Mouse (Mus musculus) adrenal gland, postnatal 10 days (tissue): Measurements from ENCODE around the gene Rhobtb1. TPM values are rescaled to one million over a fixed set of nuclear protein-coding genes. Genes with fewer than 3 reads are reported as not detected.

Source experiments
- DNase-seq: peaks from one replicate; pipeline ENCODE4 v3.0.0; 2021; ENCODE audit warnings: mixed read lengths
- long read RNA-seq, 2 experiments: library from polyadenylated mRNA; stranded (forward); transcript quantifications; one replicate each; pipeline ENCODE4 v2.0.0; 2021
- total RNA-seq, 2 experiments: library from RNA; stranded (reverse); gene quantifications; 2 replicates each; pipeline ENCODE4 v1.2.3; 2021

Gene Rhobtb1
- 10 to 100 TPM; 22.3 to 25.6 TPM for total RNA-seq
- long read RNA-seq, experiment 1, full-length matches to known transcripts, result 3 of 14 reads
- long read RNA-seq, experiment 1, partial matches to known transcripts, result 8 of 14 reads
- long read RNA-seq, experiment 1, other reads (novel, unspliced or antisense), result 3 of 14 reads
- long read RNA-seq, experiment 2, full-length matches to known transcripts, result 1 of 5 reads
- long read RNA-seq, experiment 2, partial matches to known transcripts, result 1 of 5 reads
- long read RNA-seq, experiment 2, other reads (novel, unspliced or antisense), result 3 of 5 reads

DNA sequence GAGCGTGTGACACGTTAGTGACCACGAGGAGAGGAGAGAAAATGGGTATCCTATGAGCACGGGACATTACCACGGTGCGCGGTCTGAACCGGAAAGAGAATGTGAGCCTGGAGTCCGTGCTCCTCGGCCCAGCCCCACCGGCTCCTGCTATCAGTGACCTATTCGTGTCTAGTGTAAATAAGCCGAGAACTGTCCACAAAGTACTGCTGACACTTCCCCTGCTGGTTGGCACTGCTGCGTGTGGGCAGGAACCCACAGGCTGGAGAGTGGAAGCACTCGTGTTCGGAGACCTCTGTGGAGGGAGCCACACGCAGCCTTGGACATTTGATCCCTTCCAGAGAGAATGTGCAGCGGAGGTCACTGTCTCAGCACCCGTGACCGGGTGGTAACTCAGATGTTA lies at the start of gene Rhobtb1:
Gene Rhobtb1 (plus strand): TSS at position 390 of the 400 bp plus-strand sequence.
- DNase-seq, result no peak

DNA sequence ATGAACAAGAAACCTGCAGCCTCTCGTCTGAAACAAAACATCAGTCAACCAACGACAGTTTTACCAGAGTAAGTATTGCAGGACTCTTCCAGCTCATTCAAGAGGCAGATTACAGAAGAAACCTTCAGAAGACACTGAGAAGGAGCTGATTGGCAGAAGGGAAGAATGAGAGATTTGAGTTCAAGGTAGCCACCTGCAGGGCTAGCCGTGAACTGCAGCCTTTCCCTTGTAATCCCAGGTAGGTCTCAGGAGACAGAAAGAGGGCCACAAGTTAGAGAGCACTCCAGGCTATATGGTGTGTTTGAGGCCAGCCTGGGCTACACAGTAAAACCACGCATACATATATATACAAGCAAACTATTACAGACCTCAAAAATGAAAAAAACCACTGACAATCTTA lies 49.2 kb upstream of the Rhobtb1 start:
- DNase-seq, result peak; percentile 42

DNA sequence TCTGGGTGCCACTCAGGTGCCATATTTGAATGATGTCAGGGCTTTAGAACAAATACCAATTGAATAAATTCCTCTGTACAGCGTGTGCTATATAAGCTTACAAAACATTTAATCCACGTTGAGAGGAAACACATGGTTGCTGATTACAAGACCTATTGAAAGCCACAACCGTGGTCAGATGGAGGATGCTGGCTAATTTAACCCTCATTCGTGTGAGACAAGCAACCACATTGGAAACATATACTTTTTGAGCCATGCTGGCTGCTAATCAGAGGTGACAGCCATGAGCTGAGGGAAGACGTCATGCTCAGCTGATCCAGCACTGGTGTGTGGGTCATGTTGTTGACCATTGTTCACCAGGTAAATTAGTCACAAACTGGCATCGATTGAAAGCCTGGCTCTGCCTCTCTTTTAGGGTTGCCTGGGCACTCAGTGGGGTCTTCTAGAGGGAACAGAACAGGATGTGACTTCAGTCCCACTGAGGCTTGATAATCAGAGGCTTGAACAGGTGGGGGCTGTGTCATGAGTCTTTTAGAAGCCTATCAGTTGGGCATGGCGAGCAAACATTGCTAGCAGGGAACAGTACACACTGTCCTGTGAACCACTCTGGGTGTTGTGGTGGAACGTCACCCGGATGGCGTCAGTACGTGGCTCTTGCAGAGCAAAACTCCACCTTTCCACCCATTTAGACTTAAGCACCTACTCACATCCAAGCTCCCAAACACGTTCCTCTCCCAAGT lies 46.9 kb upstream of the Rhobtb1 start:
- DNase-seq, result no peak

DNA sequence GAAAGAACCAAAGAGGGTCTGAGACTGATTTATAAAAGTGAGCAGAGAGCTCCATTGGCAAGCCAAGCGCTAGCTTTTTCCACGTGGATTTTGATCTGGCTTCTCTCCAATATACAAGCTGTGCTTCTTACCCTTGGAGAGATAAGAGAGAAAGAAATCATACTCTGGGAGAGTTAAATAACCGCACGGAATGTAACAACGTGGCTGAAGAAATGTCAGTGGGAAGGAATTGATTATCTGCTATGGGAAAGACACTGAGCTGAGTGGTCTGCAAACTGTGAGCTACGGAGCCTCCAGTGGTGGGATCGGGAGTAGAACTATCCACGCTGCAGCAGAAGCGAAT lies 46.4 kb upstream of the Rhobtb1 start:
- no peak for DNase-seq

DNA sequence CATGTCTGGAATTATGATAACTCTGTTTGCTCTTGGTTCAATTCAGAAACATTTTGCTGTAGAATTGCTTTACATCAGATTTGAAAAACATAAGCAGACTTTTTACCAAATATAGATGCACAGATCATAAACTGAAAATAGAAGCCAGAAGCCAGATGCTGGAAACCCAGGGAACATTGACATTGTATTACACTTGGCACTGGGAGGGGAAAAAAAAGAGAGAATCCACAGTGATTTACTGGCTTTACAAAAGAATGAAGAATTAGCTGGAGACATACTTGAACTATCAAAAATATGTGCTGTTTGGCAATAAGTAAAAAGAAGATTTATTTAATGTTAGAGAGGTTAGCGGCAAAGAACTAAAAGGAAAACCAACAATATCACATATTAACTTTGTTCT lies 44.4 kb upstream of the Rhobtb1 start:
- DNase-seq, result no peak

DNA sequence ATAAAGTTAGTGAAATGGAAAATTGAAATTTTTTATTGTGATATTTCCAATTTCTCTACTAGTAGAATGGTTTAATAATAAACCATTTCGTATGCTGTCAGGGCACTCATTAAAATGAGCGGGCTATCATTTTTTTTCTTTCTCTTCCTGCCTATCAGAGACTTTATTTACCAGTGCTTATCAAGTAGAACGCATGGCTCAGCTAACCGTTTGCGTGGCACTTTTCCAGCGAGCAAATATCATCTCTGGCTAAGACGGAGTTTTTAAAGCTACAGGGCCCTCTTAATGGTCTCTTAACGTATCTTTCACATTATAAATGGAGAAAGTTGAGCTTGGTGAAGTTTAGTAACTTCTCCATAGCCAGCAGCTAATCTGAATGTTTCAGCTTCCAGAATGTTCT lies 44.0 kb upstream of the Rhobtb1 start:
- peak; percentile 27 for DNase-seq

DNA sequence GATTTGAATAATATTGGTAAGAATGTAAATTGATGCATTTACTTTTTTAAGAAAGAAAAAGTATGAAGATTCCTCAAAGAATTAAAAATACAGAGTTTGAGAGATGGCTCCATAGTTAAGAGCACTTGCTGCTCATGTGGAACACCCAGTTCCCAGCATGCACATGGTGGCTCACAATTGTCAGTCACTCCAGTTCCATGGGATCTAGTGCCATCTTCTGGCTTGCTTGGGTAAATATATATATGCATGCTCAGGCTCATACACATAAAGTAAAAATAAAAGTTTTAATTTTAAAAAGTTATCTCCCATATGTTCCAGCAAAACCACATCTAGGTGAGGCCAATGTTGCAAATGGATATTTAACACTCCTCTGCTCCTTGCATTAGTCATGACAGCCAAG lies 36.9 kb upstream of the Rhobtb1 start:
- peak; percentile 6 for DNase-seq

DNA sequence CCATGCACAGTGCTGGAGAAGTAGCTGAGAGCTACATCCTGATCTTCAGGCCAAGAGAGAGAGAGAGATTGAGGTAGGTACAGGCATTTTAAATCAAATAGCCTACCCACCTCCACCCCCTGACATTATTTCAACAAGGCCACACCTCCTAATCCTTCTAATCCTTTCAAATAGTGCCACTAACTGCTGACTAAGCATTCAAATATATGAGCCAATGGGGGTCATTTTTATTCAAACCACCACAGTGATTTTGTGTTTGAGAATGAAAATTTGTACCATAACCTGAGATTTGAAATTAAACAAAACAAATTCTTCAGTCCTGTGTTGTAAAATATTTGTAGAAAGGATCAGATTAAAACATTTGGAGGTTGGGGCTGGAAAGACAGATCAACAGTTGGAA lies 33.2 kb upstream of the Rhobtb1 start:
- DNase-seq, result no peak

DNA sequence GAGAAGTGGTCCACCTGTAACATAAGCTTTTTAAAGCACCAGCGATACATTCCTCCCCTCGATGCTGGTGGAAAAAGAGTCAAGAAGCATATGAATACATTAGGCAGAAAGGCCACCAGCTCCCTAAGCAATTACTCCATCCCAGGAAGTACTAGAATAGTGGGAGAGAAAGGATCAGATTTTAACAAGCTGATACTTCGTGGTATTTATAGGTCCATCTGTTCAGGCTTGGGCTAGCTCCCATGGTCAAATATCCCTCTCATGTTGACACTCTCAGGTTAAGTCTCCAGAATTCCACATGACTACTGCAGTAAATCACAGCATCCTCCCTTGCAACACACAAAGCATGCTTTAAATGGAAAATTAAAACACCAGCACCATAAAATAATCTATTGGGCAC lies 32.3 kb upstream of the Rhobtb1 start:
- no peak for DNase-seq

DNA sequence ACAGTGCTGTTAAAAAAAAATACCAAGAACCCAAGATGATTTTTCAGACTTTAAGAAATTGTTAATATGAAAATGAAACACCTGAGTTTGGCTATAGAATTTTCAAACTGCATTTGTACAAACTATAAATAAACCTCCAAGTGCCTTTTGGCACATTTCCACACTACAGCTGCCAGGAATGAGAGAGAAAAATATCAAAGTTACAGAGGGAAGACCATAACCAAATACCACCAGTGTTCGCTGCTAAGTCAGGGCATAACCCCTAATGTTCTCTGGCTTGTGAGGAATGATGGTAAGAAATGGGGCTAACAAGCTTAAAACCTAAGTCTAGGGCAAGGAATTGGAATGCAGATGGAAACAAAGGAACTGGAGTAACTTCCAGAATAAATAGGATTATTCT lies 31.8 kb upstream of the Rhobtb1 start:
- DNase-seq, result no peak

DNA sequence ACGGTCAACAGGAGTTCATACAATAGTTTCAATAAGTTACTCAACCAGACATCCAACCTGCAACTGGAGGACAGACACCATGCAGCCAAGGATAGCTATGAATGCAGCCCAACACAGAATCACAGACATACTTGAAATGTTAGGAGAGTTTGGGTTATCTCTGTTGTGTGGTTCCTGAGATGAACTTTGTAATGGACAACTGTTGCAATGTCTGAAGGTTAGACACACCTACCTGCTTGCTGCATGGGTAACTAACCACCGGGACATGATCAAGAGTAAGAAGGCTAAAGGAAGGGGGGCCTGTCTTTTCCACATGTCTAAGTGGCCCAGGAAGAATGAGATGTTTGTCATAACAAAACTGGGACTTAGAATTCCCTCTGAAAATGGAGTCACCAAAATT lies 24.7 kb upstream of the Rhobtb1 start:
- no peak for DNase-seq

DNA sequence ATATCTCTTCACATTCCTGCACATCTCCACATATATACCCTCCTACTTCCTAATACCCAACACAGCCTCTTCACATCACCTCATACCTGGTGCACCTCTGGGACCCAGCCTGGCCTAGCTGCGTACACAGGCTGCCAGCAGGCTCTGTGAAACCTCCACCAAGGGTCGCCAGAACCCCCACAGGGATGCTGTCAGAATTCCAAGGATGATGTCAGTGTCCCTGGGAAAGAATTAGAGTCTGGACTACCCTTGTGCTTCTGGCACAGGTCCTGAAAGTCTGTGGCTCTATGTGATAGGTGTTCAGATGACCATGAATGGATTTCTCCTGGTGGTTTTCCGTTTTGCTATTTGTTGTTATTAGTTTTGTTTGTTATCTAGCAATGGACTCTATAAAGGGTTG lies 22.7 kb upstream of the Rhobtb1 start:
- no peak for DNase-seq

DNA sequence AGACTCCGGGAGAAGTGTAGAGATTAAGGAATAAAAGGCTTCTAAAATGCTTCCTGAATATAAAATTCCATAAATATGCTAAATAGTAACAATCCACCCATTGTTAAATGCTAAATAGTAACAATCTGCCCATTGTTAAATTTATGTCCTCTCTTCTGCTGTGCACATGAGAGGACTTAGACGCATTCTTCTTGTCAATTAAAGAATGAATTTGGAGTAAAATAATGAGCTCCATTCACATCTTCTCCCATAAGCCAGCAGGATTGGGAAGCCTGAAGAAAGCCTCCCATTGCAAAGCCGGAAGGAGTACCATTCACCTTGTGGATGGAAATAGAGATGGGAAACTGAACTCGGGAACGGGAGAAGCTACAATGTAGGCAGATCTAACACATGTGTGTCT lies 20.6 kb upstream of the Rhobtb1 start:
- DNase-seq, result no peak

DNA sequence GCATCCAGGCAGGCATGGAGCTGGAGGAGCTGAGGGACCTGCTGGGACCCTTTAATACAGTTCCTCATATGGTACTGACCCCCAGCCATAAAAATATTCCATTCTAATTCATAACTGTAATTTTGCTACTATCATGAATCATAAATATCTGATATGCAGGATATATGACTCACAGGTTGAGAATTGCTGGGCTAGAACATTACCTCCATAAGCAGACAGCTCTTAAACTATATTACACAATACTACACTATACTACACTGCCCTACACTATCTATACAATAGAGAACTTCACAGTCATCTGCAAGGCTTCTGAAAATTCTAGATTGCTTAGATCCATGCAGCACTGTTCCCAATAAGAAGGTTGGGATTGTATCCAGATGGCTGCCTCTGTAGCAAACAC lies 16.9 kb upstream of the Rhobtb1 start:
- no peak for DNase-seq

DNA sequence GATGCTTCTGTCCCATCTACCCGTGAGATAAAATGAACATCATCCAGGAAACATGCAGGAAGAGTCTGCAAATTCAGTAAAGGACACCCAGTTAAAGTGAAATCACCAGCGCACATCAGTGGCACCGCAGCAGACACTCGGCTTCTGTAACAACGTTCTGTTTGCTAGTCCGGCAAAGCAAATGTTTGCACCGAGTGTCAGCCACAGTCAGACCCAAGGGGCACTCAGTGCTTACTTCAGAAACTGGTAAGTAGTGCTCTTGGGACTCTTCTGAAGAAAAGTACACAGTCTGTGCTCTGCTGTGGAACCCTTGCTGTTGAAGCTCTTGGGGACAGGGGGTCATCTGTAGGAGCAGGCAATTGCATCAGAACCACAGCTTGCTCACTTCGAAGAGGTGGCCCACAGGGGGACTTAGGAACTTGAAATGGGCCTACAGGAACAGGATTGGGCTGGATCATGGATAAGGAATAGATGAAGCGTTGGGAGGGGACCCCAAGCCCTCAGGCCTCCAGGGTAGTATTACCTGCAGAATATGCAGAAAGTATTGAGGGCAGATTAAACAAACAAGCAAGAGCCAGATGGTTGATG lies 14.9 kb upstream of the Rhobtb1 start:
- DNase-seq, result no peak

DNA sequence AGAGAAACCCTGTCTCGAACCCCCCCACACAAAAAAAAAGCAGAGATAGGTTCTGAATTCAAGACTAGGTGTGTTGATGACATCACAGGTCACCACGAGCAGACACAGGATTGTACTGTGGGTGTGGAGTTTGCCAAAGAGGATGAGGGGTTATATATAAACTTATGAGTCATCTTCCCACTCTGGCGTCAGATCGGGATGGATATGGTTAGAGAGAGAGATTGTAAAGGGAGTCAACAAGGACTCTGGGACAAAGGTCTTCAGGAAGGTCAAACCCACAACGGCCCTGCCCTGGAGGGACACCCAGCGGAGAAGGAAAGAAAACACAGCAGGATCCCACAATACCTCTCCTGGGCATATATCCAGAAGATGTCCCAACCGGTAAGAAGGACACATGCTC lies 2.0 kb upstream of the Rhobtb1 start:
- DNase-seq, result no peak

DNA sequence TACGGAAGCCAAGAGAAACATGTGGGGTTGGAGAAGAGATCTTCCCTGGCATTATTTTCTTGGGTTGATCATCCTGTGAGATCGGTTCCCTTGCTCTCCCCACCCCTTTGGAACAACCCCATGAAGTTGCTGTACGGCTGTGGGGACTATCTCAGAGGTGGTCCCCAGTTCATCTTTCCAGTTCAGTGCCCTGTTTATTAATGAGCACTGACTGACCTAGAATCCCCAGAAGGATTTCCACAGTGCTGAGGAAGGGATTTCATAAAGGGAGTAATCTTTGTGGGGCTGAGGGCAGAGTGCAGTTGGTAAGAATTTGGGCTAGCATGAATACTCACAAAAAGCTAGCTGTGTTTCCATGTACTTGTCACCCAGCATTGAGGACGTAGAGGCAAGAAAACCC lies 1.7 kb downstream of the Rhobtb1 start:
- no peak for DNase-seq

DNA sequence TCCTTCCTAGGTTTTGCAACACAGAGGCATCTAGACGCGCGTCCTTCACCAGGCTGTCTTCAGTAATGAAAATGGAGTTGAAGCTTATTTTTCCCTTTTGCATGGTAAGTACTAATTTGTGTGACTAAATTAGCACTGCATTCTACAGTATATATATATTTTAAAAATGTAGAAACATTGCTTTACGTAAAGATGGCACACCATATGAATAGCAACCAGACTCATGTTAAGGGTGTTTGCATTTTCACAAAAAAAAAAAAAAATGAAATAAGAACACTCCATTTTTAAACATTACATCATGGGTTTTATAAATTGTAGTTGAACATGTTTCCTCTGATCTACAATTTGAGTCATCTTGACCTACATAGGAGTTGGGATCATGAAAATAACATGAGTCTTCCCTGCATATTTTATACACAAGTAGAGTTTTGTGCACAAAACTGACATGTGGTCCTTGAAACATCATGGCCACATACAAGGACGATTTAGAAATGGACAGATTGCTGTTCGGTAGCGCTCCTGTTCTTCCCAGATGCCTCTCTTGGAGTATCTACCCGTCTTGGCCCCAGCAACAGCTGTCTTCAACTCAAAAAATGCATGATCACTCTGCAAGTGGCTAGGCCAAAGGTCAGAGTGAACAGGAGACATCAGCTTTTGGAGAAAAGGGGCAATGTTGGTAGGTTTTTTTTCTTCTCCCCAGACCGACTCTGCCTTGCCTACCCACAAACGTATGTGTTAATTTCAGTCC lies 4.4 kb downstream of the Rhobtb1 start:
- no peak for DNase-seq

DNA sequence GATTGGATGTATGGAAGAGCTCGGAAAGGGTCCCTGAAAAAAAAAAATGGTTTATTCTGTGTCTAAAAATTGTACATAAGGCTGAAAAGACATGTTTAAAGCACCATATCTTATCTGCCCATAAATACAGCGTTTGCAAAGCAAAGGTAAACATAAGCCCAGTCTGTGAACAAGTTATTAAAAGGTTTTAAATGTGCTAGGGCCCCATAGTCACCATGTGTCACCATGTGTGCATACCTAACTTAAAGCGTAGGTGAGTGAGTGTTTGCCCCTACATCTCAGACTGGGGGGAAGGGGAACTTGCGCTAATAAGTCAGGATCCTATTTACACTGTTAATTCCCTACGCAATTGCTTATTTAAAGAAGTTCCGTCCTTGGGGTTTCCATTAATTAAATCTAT lies 5.2 kb downstream of the Rhobtb1 start:
- DNase-seq, result no peak

DNA sequence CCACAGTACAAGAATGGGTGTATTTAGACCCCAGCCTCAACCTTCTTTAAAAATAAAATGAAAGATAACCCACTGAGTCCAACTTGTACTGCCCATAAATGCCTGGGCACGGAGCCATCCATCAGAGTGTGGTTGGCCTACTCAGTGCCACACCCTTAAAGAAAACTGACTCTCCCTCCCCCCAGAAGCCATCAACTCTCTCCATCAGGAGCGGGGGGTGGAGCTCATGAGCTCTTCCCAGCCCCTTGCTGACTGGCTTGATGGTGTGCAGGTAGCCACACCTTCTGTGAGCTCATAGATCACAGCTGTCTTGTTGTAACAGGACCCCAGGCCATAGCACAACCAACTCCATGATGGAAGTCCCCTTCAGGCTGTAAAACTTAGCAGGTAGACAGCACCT lies 6.2 kb downstream of the Rhobtb1 start:
- DNase-seq, result no peak

DNA sequence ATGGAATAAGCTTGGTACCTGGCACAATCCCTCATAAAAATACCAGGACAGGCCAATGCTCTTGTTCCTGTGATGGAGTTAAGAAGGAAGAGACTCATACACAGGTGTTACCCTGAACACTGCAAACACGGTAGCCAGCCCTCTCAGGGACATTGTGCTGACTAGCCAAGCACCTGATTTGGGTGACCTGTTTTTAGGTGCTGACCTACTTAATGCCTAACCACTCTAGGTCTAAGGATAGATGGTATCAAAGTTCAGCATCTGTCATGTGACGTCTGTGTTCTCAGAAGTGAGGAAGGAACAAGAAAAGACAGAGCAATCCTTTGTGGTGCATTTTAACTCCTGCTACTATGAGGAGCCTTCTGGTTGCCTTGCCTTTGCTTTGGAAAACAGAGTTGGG lies 9.6 kb downstream of the Rhobtb1 start:
- DNase-seq, result no peak

DNA sequence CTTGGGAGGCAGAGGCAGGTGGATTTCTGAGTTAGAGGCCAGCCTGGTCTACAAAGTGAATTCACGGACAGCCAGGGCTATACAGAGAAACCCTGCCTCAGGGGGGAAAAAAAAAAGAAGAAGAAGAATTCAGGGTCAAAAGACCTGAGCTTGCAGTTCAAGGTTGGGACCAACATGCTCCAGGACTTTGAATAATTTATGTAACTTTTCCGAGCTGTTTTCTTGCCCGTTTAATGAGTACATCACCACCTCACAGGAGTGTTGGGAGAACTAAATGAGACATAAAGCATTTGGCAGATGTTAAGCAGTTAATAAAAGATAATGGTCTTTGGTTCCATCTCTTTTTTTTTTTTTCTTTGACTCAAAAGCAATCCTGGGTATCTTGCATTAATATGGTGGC lies 10.3 kb downstream of the Rhobtb1 start:
- DNase-seq, result no peak

DNA sequence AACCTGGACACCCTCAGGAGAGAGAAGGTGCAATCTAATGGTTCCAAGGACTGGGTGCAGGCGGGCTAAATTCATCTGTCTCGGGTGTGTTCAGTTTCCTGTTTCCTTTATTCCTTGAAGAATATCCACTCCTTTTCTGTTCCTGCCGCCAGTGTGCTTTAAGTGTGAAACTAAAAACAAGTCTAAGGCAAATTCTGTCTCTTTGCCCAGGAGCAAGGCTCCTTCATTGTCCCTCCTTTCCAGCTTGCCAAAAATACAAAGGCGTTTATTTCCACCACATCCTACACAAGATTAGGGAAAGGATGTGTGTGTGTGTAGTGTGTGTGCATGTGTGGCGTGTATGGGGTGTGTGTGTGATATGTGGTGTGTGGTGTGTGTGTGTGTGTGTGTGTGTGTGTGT lies 11.3 kb downstream of the Rhobtb1 start:
- no peak for DNase-seq
